Mouse (Mus musculus) ES-Bruce4 (cell line): ENCODE results near the gene Rictor.
A peak's percentile ranks its signal among the peaks of the same experiment; 100 is the strongest.

Source experiments
- CTCF ChIP-seq: IDR thresholded peaks from one replicate; pipeline ENCODE4 v1.8.1; 2011; ENCODE audit warnings: low read depth, low read length
- EP300 ChIP-seq: IDR thresholded peaks from 2 replicates; pipeline ENCODE4 v1.6.1; 2011; ENCODE audit warnings: low read depth, low read length; ENCODE audit not compliant: insufficient read depth
- POLR2A ChIP-seq: IDR thresholded peaks from one replicate; pipeline ENCODE4 v1.8.1; 2011; ENCODE audit warnings: low read length; ENCODE audit not compliant: insufficient read depth

- TF ChIP-seq CTCF = no peak
- peak; percentile 20 for TF ChIP-seq POLR2A
- TF ChIP-seq EP300 = 0 out of 2 replicates have a peak, but pooled peaks have one; percentile 31
Observed at GRCm38 (mm10) chr15:6707936-6708525, at the start of gene Rictor.
